Mouse (Mus musculus) kidney, postnatal 10 days (tissue): ENCODE measurements around the gene Shc1.
"Not testable (repeated sequence)": the region's sequence is repeated elsewhere in the genome, so short reads cannot be mapped to it uniquely, and the experiment has no call there.

Experiments used
- DNase-seq: peaks from one replicate; pipeline ENCODE4 v3.0.0; 2021; ENCODE audit warnings: mixed read lengths

Shc1 gene

DNA sequence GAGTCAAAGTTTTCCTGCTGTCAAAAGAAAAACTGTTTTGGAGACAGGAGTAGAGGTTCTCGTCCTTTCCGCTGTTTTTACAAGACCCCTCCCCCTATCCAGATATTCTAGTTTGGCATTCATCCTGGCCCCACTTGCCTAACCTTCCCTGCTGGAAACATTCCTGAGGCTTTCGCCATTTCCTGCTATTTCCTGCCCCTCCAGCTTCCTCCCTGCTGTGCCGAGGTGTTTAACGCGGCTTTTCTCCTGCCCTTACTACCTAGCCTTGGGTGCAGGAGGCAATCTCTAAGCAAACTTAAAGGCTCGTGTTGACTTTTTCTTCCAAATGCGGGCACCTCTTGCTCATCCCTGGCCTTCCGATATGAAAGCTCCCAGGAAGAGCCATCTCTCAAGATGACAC, 1.3 kb downstream of the Shc1 start:
- peak; percentile 77 for DNase-seq

DNA sequence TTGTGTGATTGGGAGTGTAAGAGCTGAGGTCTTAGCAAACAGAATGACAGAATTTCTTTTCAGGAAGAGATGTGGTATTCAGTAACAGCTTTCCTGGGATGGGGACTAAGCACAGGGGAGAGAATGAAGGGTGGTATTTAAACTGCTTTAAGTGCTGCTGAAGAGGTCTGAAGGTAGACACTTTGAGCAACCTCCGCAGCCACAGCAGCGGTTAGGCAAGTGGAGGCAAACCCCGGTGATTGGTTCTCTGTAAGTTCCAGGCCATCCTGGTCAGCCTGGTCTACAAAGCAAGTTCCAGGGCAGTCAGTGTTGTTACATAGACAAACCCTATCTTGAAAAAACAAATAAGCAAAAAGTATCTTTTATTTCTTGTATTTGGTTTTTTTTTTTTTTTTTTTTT, 1.7 kb downstream of the Shc1 start:
- DNase-seq, result no peak

DNA sequence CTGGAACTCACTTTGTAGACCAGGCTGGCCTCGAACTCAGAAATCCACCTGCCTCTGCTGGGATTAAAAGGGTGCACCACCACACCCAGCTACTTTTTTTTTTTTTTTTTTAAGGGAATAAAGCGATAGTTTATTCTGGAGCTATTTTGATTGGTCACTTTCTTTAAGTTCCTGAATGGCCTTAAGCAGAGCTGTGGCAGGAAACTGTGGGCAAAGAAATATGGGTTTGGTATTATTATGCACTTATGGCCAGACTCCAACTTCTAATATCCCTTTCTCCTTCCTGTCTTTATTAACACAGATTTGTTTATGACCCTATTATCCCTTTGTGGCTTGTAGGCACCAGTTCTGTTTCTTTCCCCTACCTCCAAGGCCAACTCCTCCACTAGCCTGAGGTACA, 2.2 kb downstream of the Shc1 start:
- DNase-seq, result no peak

DNA sequence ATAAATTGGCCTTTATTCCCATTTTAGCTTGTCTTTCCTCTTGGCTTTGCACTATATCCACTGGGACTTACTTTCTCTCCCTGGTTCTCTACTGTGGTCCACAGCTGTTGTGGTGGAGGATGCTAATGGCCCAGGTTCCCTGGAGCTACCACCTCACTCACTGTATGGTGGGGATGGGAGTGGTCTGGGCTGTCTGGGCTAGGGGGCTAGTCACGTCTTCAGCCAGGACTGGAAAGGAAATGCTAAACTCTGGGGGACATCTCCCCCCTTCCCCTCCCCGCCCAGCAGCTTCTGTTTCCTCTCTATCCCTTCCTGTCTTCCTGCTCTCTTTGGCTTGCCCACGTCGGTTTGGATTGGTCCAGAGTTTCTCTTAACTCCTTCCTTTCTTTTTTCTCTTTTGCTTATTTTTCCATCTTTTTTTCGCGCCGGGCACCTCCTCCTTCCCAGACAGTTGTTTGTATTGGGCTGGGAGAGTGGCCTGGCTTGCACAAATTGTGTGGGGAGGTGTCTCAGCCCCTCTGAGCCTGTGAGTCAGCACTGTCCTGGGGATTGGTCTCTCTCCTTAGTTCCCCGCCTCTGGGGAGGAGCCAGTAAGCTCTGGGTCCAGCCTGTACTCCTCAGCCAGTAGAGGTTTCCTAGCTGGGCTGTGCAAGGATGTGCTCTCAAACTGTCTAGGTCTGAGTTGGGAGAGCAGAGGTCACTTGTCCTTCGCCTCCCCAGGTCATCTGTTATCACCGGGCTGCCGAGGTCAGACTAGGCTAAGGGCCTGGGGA, 2.9 kb downstream of the Shc1 start:
- DNase-seq, result peak; percentile 88

- DNase-seq, result peak; percentile 65
These were observed 3.7 kb downstream of the Shc1 start for GRCm38 (mm10) chr3:89421810-89422473.

DNA sequence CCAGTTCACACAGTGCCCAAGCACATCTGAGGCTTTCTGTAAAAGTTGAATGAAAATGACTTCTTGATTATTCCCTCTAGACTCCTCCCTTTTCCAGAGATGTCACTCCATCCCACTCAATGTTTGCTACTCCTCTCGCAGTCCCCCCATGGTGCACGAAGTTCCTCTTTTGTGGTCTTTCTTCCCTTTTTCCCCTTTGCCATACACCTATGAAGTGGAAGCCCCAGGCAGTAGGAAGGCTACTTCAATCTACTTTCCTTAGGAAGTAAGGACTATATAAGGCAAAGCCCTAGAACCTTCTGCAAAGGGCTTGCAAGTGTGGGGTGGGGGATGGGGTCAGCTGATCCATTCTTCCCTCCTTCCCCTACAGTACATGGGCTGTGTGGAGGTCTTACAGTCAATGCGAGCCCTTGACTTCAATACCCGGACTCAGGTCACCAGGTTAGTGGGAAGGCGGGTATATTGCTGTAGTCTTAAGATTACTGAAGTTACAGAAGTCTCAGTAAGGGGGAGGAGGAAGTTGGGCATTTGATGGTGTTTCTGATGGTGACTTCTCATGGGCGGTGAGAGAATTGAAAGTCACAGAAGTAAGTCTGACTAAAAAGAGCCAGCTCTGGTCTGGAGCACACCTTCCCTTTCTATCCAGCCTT, 4.4 kb downstream of the Shc1 start:
- no peak for DNase-seq

GRCm38 (mm10) chr3:89424416-89425140, 6.3 kb downstream of the Shc1 start:
- no peak for DNase-seq

DNA sequence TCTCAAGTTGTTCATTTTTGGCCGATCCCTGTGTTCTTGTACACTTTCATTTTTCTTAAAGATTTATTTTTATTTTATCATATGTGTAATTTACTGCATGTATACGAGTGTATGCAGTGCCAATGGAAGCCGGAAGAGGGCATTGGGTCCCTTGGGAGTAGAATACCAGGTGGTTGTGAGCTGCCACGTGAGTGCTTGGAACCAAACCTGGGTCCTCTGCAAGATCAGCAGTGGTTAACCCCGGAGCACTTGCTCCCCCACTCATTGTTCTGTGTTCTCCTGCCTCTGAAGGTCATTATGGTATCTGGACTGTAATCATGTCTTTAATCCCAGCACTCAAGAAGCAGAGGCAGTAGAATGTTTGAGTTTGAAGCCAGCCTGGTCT, 6.9 kb downstream of the Shc1 start:
- DNase-seq, result no peak

DNA sequence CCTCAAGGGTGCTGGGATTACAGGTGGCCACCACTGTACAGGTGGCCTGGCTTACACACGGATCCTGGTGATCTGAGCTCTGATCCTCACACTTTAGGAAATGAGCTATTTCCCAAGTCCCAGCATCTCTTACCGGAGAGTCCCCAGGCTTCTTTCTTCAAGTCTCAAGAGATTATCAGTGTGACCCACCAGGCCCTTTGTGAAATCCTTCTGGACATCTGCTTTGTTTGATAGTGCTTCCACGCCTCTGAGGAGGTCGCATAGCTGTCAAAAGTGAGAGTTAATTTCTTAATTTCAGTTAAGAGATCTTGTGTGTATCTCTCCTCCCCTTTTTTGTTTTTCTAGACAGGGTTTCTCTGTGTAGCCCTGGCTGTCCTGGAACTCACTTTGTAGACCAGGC, 7.6 kb downstream of the Shc1 start:
- no peak for DNase-seq

GRCm38 (mm10) chr3:89429021-89429420, 10.8 kb downstream of the Shc1 start:
- DNase-seq, result not testable (repeated sequence)

GRCm38 (mm10) chr3:89430171-89431159, 12.2 kb downstream of the Shc1 start, which contains the start of gene Pygo2:
TSS of gene Pygo2 (plus strand) at chr3:89430214.
- DNase-seq, result peak; percentile 97

- no peak for DNase-seq
These were observed 14.4 kb downstream of the Shc1 start for GRCm38 (mm10) chr3:89432606-89433005.

- no peak for DNase-seq
These were observed 16.3 kb downstream of the Shc1 start for GRCm38 (mm10) chr3:89434532-89434931.

DNA sequence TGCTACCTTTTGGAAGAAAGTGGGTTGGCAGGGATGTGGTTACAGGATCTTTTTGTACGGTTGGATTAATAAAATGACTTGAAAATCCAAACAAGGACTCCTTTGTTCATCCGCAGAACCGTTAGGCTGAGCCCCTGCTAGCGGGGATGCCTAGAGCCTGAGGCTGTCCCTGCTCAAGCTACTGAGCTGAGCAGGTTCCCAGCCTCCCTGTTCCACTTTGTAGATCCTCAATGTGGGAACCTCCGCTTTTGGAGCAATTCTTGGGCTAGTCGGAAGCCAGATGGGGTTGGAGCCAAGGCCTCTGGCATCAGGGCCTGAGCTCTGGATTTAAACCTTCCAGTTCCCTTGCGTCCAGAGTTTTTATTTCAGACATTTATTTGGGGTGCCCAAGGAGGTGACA, 16.8 kb downstream of the Shc1 start:
- DNase-seq, result no peak

DNA sequence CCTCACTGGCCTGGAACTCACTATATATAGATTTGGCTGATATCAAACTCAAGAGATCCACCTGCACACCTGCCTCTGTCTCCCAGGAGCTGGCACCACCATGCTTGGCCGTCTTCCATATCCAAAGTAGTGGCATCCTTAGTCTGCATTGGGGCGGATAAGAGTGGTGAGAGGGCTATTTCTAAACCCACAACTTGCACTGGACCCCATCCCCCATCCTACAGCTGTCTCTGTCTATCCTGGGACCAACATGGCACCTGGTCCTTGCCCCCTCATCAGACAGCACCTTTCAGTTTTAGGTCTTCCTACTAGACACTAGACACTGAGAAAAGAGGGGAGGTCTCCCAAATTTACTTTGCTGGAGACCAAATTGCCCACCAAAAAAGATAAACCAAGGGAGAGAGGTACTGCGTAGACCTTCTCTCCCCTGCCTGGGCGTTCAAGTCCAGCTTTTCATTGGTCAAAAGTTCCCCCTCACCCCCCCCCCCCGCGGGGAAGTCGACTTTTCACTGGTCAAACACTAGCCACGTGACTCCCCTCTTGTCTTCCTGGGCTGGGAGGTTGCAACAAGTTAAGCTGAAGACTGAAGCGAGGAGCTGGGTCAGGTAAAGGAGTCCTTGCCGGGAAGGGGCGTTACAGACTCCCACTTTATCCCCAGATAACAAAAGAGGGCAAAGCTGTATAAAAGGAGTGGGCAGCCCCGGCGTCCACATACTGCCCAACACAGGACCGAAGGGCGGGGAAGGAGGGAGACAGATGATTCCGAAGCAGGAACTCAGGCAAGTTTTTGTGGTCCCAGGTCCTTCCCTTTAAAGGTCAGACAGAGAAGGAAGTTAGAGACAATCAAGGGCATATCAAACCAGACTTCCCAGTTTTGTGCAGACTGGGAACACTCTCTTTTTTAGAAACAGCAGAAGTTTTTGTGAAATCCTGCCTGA, 18.2 kb downstream of the Shc1 start, which contains the start of gene Pbxip1:
Gene Pbxip1, plus strand, starts transcription at position 531 of the 938 bp plus-strand sequence.
- DNase-seq, result peak; percentile 82

GRCm38 (mm10) chr3:89437269-89437668, 19.0 kb downstream of the Shc1 start:
- DNase-seq, result peak; percentile 54

DNA sequence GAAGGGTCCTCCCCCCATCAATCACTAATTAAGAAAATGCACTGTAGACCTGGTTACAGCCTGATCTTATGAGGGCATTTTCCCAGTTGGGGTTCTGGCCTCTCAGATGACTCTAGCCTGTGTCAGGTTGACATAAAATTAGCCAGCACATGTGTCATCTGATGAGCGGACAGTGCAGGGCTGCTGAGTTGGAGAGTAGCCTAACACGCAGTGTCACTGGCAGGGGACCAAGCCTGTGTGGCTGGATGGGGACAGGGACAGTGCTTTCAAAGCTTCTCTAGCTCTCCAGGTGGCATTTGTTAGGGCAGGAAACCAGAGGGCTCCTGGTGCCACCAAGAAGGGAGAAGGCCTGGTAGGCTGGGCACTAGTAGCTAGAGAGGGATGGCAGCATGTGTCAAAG, 22.4 kb downstream of the Shc1 start:
- DNase-seq, result no peak

DNA sequence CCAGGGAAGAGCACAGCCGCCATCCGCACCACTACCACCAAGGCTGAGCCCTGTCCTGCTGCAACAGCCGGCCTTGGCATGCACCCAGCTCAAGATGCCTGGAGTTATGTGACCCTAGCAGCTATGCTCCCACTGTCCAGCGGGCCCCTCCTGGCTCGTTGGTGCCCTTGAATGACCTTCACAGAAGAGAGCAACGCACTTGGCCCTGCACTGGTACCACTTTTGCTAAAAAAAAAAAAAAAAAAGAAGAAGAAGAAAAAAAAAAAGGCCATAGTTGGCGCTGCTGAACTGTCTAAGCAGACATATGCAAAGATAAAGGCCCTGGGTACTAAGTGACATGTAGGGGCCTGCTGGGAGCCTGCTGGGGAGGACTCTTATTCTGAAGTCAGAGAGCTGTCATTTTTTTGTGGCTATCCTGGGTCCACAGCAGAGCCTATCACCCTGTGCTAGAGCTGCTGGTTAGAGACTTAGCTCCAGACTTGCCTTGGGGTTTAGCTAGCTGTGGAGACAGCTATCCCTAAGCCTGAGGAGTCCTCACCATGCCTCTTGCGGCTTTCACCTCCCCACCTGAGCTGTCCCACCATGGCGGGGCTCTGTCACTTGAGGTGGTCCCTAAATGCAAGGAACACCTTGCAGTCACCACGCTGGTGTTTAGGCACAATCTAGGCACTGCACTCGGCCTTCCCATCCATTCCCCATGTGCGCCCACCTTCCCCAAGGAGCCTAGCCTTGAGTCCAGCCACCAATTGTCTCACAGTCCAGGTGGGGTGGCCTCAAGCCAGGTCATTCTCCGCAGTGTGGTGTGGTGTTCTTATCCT, 30.7 kb downstream of the Shc1 start:
- peak; percentile 82 for DNase-seq

GRCm38 (mm10) chr3:89449541-89449940, 31.3 kb downstream of the Shc1 start:
- DNase-seq, result peak; percentile 85

GRCm38 (mm10) chr3:89451916-89452315, 33.7 kb downstream of the Shc1 start:
- no peak for DNase-seq
